Mouse (Mus musculus): ENCODE data around the gene Plcb4. TPM values are rescaled to one million over a fixed set of nuclear protein-coding genes. Genes with fewer than 3 reads are reported as not detected.

Gene Plcb4
- polyA plus RNA-seq, 1 experiment from 2014 or later: 32.8 TPM

DNA sequence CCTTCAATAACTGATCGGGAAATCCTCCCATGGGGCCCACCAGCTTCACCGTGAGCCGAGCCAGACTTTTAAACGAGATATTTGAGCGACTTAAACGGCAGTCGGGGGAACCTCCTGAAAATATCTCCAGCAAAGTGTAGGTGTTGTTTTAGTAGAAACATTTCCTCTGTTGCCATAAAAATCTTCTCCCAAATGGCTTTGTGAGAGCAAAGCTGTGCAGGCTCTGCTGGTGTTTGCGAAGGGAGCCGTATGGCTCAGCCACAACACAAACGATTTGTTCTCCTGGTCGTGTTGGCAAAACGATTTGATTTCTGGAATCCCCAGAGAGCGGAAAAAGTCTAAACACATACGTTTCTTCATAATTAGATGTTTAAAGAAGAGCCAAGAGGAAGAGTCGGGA, 90.8 kb downstream of the Plcb4 start:
- Histone ChIP-seq H3K4me2 (replicated peaks) (no peak overlapping the region), H3K36me3 (no peaks in the 10 kb centered on the region), H3K9me3 (no peaks in the 10 kb centered on the region), H3K27ac (no peak overlapping the region), H3K9ac (no peak overlapping the region), H3K4me3 (no peak overlapping the region), H3K4me1 (no peaks in the 10 kb centered on the region), H3K27me3 (replicated peaks) (no peaks in the 10 kb centered on the region)
- no peak for ATAC-seq (ENCODE audit: low FRiP score, low read depth)
- 77% methylated on average over 15 of the region's 15 CpGs for WGBS

DNA sequence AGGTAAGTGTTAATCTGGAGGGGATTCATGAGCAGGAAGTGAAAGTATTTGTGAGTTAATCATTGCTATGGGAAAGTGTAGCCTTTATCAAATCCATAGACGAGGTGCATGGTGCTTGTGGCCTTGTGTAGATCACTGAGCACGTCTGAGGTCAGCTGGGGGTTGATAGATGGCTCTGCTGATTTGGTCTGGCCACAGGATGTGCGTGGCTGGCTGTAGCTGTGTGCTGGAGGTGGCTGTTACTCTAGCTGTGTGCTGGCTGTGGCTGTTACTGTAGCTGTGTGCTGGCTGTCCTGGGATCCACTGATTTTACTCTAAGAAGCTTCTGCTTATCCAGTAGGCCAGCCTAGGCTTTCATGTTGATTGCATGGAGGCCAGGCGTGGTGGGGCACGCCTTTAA, 91.9 kb downstream of the Plcb4 start:
- Histone ChIP-seq H3K27me3 (replicated peaks) (no peaks in the 10 kb centered on the region), H3K4me3 (no peak overlapping the region), H3K4me1 (no peaks in the 10 kb centered on the region), H3K27ac (no peak overlapping the region), H3K9me3 (no peaks in the 10 kb centered on the region), H3K9ac (no peak overlapping the region), H3K36me3 (no peaks in the 10 kb centered on the region), H3K4me2 (replicated peaks) (no peak overlapping the region)
- WGBS: 72% methylated on average over 5 of the region's 5 CpGs
- 0 out of 2 replicates have a peak, but pooled peaks have one; percentile 29 for ATAC-seq (ENCODE audit: low FRiP score, low read depth)

DNA sequence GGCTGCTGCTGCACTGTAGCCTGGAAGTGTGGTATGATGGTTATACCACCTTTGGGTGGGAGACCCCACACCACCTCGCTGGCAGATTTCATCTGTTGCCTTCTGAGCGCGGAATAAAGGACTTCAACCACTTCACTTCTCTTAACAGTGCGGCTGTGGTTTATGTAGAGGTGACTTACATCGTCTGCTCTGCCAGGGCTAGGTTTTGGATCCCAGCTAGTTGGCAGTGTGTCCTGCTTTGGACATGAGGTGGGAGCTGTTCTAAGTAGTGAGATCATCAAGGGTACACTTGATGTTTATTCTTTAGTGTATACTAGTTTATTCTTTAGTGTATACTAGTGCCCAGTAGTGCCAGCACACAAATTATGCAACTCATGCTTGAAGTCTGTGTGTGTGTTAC, 97.0 kb downstream of the Plcb4 start:
- Histone ChIP-seq H3K27me3 (replicated peaks) (no peaks in the 10 kb centered on the region), H3K36me3 (no peaks in the 10 kb centered on the region), H3K4me1 (no peaks in the 10 kb centered on the region), H3K27ac (no peak overlapping the region), H3K4me2 (replicated peaks) (no peak overlapping the region), H3K9me3 (no peaks in the 10 kb centered on the region), H3K4me3 (no peak overlapping the region), H3K9ac (no peak overlapping the region)
- WGBS: 94% methylated on average over 5 of the region's 5 CpGs
- ATAC-seq (ENCODE audit: low FRiP score, low read depth): no peak

DNA sequence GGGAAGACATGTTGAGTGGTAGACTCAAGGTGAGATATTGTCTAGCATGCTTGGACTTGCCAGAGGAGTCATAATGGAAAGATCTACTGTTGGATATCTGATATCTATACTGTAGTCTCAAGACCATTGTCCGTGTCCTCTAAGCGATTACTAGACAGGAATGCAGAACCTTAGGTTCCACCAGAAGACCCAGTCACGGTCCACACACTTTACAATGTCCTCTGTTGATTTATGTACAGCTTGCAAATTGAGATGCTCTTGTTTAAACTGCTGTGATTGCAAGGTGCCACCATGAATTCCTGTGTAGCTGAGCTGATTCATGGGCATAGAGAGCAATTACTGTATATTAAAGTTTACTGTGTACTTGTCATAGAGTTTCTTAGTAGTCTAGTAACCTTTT, 98.7 kb downstream of the Plcb4 start:
- Histone ChIP-seq H3K27ac (no peak overlapping the region), H3K36me3 (no peaks in the 10 kb centered on the region), H3K27me3 (replicated peaks) (no peaks in the 10 kb centered on the region), H3K9ac (no peak overlapping the region), H3K4me2 (replicated peaks) (no peak overlapping the region), H3K4me3 (no peak overlapping the region), H3K9me3 (no peaks in the 10 kb centered on the region), H3K4me1 (no peaks in the 10 kb centered on the region)
- ATAC-seq (ENCODE audit: low FRiP score, low read depth): no peak
- WGBS: 94% methylated on average over 3 of the region's 3 CpGs

DNA sequence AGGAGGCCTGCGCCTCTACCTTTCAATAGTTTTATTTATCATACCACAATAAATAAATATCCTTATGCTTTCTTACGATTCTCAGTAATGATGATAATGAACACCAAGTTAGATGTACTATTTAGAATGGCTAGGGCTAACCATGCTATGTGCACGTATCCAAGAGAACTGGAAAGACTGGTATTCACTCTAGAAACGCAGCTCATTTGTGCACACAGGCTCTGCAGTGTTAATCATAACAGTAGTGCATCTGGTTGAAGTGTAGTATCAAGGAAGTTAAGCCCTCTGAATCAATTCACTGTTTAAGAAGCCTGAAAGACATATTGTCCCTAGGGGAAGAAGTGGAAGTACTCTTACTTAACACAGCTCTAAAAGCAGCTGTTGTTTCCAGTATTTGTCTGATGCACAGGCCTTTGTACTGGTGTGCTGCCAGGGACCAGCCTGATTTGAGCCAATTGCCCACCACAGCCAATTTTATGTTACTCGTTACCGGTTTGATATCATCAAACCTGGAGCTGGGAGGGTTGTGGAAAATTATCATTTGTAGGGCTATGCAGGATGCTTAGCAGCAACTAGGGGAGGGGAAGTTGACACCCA, 100.8 kb downstream of the Plcb4 start:
- ATAC-seq (ENCODE audit: low FRiP score, low read depth): no peak
- 83% methylated on average over 6 of the region's 6 CpGs for WGBS
- H3K4me1 ChIP-seq: no peaks in the 10 kb centered on the region

DNA sequence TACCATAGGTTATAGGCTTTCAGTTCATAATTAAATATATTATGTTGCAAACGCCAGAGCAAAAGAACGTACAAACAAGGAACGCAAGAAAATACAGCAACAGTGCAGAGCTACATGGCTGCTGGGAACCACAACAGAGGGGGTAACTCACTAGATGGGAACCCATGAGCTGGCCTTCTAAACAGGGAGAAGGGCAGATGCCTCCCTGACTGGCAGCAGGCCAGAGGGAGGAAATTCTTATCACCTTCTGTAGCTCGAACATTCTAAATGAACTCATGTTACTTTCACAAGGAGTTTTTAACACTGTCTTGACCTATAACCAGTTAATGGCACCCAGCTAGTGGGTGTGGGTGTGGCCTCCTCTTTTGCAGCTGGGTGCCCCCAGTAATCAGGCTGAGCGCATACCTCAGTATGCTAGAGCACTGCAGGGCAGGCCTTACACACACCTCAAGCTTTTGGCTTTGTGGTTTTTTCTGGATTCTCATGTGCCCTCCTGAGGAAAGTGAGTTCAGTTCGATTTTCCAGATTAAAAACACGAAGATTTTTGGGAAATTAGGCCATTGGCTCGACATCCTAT, 102.5 kb downstream of the Plcb4 start:
- Histone ChIP-seq H3K4me1 (no peaks in the 10 kb centered on the region), H3K4me3 (no peak overlapping the region), H3K9ac (no peak overlapping the region), H3K27me3 (replicated peaks) (no peaks in the 10 kb centered on the region), H3K4me2 (replicated peaks) (no peak overlapping the region), H3K9me3 (no peaks in the 10 kb centered on the region), H3K36me3 (no peaks in the 10 kb centered on the region), H3K27ac (no peak overlapping the region)
- 89% methylated on average over 8 of the region's 8 CpGs for WGBS
- ATAC-seq (ENCODE audit: low FRiP score, low read depth): no peak

More for the DNA sequence above, 100.8 kb downstream of the Plcb4 start:
- Histone ChIP-seq H3K27ac (no peak overlapping the region), H3K4me2 (replicated peaks) (no peak overlapping the region), H3K36me3 (no peaks in the 10 kb centered on the region), H3K9me3 (no peaks in the 10 kb centered on the region), H3K4me3 (no peak overlapping the region), H3K27me3 (replicated peaks) (no peaks in the 10 kb centered on the region), H3K9ac (no peak overlapping the region)

DNA sequence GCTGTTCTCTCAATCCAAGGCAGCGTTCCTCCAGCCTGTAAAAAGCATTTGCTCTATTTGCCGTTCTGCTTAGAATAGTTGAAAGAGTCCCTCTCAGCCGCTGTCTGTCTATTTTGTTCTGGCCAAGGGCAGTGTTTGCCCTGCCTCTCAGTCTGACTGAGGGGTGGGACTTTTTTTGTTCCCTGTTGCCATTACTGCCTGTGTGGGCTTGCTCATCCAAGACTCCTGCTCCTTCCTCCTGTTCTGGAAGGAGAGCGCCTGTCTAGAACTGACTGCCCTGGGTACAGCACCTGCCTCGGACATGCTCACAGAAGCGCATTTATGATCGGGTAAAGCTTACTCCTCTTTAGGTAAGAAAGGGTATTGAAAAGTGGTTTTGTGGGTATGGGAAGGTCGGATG, 105.9 kb downstream of the Plcb4 start:
- H3K4me2 ChIP-seq (replicated peaks): no peak overlapping the region
- H3K4me1 ChIP-seq: peaks cover 10% of the 10 kb centered on the region; the same call in 1 of the 2 replicates
- H3K4me3 ChIP-seq: no peak overlapping the region
- H3K36me3 ChIP-seq: no peaks in the 10 kb centered on the region
- no peaks in the 10 kb centered on the region for H3K9me3 ChIP-seq
- no peaks in the 10 kb centered on the region for H3K27me3 ChIP-seq (replicated peaks)
- H3K9ac ChIP-seq: no peak overlapping the region
- WGBS: 53% methylated on average over 8 of the region's 8 CpGs
- H3K27ac ChIP-seq: no peak overlapping the region
- no peak for ATAC-seq (ENCODE audit: low FRiP score, low read depth)

DNA sequence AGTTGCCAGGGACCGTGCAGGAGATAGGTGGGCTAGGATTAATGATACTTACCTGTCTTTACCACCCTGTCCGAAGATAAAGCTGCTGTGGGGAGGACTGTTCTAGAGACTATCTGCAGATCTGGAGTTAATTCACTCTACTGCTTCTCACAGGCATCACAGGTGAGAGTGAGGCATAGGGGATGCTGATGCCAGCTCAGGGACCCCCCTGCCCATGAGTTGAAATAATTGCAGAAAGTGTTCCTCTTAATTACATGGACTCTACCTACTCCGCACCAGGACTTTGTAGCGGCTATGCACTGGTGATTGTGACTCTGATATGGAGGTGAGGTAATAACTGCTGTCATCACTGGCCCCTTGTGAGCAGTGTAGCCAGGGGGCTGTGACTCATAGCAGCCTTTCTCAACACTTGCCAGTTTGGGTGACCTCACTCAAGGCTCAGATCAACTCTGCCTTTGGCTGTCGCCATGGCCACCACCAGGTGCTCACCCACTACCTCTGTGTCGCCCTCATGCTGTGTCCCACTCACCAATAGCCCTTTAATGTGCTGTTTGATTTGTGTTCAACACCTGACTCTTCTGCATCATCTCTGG, 107.8 kb downstream of the Plcb4 start:
- no peak for ATAC-seq (ENCODE audit: low FRiP score, low read depth)
- no peak overlapping the region for H3K9ac ChIP-seq
- H3K27ac ChIP-seq: no peak overlapping the region
- no peak overlapping the region for H3K4me3 ChIP-seq
- no peaks in the 10 kb centered on the region for H3K36me3 ChIP-seq
- no peaks in the 10 kb centered on the region for H3K9me3 ChIP-seq
- no peak overlapping the region for H3K4me2 ChIP-seq (replicated peaks)
- H3K4me1 ChIP-seq: peaks cover 10% of the 10 kb centered on the region; the same call in 1 of the 2 replicates
- H3K27me3 ChIP-seq (replicated peaks): no peaks in the 10 kb centered on the region
- WGBS: 89% methylated on average over 6 of the region's 6 CpGs

DNA sequence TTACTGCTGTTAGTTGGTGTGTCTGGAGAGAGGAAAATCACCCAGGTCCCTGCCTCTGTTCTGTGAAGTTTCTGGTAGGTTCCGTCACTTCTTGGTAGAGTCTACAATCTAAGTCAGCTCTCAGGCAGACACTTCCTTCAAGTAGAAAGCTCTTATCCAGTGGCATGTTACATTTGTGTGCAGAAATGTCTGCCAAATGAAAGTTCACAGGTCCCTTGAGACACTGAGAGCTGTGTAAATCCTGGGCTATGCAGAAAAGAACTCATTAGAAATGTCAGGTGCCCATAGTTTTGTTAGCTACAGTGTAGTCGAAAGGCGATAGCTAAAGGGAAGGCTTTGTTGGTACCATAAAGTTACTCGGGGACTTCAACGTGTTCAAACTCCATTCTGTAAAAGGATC, 108.7 kb downstream of the Plcb4 start:
- no peak overlapping the region for H3K4me2 ChIP-seq (replicated peaks)
- H3K27me3 ChIP-seq (replicated peaks): no peaks in the 10 kb centered on the region
- ATAC-seq (ENCODE audit: low FRiP score, low read depth): no peak
- H3K9ac ChIP-seq: no peak overlapping the region
- H3K4me3 ChIP-seq: no peak overlapping the region
- H3K27ac ChIP-seq: no peak overlapping the region
- no peaks in the 10 kb centered on the region for H3K9me3 ChIP-seq
- peaks cover 10% of the 10 kb centered on the region; the same call in 1 of the 2 replicates for H3K4me1 ChIP-seq
- WGBS: 74% methylated on average over 5 of the region's 5 CpGs
- H3K36me3 ChIP-seq: no peaks in the 10 kb centered on the region

DNA sequence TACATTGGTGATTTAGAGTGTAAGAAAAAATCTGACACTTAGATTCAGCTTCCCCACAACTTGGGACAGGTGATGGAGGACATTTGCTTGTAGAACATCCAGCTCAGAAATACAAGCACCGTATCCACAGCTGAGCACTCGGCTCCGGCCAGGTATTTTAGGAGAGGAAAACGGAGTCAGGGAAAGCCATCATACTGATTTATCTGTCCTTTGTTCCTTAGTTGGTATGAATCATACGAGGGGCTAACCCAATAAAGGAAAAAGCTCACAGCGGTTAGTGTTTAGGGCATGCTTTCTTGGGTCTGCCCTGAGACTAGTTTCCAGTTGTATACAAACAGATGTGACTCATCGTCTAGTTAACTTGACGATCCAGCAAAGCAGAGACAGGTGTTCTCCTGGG, 110.9 kb downstream of the Plcb4 start:
- no peak overlapping the region for H3K27ac ChIP-seq
- H3K36me3 ChIP-seq: no peaks in the 10 kb centered on the region
- WGBS: 89% methylated on average over 8 of the region's 8 CpGs
- no peak for ATAC-seq (ENCODE audit: low FRiP score, low read depth)
- H3K9me3 ChIP-seq: no peaks in the 10 kb centered on the region
- no peak overlapping the region for H3K4me2 ChIP-seq (replicated peaks)
- H3K4me1 ChIP-seq: peaks cover 10% of the 10 kb centered on the region; the same call in 1 of the 2 replicates
- no peaks in the 10 kb centered on the region for H3K27me3 ChIP-seq (replicated peaks)
- no peak overlapping the region for H3K9ac ChIP-seq
- no peak overlapping the region for H3K4me3 ChIP-seq

DNA sequence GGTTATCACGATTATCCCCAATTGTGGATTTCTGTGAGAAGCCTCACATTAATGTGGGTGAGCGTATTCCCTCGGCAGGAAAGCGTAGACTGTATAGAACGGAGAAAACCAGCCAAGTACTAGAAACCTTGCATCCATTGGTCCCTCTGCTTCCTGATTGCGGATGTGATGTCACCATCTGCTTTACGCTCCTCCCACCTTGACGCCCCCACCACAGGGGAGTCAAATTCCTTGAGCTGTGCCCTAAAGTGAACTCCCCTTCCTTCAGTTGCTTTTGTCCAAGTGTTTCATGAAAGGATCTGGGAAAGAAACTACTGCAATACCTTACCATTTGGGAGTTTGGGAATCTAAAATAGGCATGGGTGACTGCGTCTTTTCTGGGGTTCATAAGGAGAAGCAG, 111.4 kb downstream of the Plcb4 start:
- no peaks in the 10 kb centered on the region for H3K9me3 ChIP-seq
- no peaks in the 10 kb centered on the region for H3K27me3 ChIP-seq (replicated peaks)
- no peak overlapping the region for H3K9ac ChIP-seq
- no peak for ATAC-seq (ENCODE audit: low FRiP score, low read depth)
- peaks cover 10% of the 10 kb centered on the region; the same call in 1 of the 2 replicates for H3K4me1 ChIP-seq
- 90% methylated on average over 9 of the region's 9 CpGs for WGBS
- H3K4me2 ChIP-seq (replicated peaks): no peak overlapping the region
- H3K4me3 ChIP-seq: no peak overlapping the region
- no peaks in the 10 kb centered on the region for H3K36me3 ChIP-seq
- H3K27ac ChIP-seq: no peak overlapping the region

DNA sequence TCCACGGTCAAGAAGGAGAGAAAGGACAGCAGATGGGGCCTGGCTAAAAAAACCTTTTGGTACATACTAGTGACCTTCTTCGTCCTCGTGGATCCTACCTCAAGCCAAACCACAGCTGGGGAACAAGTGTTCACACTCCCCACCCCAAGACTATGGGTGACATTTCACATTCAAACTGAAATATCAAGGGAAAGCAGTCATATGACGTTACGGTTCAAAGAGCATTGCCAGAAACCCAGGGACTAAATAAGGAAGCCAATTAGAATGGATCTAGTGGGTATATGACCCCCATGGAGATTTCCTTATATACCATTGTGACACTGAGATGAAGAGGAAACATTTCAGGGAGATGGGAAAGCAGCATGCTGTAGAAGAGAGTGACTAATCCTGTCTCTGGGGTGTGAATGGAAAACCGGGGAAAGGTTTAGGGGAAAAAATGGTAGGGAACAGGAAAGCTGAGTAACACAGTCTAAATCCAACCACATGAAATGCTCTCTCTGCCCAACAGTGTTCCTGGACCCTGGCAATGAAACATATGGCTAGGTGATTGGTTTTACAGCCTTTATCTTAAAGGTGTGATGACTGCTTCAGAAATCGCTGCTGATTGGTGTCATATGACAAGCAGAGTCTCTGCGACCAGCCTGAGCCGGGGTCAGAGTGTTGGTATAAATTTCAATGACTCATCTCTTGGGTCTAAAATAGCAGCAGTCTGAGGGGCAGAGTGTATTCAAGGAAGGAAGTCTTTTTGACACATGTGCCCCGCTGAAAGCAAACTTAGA, 114.6 kb downstream of the Plcb4 start:
- no peak overlapping the region for H3K27ac ChIP-seq
- peaks cover 2% of the 10 kb centered on the region; the same call in 1 of the 2 replicates for H3K4me1 ChIP-seq
- ATAC-seq (ENCODE audit: low FRiP score, low read depth): no peak
- no peaks in the 10 kb centered on the region for H3K9me3 ChIP-seq
- no peaks in the 10 kb centered on the region for H3K36me3 ChIP-seq
- H3K27me3 ChIP-seq (replicated peaks): no peaks in the 10 kb centered on the region
- WGBS: 73% methylated on average over 10 of the region's 10 CpGs
- no peak overlapping the region for H3K4me3 ChIP-seq
- no peak overlapping the region for H3K9ac ChIP-seq
- H3K4me2 ChIP-seq (replicated peaks): no peak overlapping the region
